Mouse (Mus musculus) ovary, adult 10 weeks (tissue): ENCODE data around the gene Dnase1. TPM values are rescaled to one million over a fixed set of nuclear protein-coding genes. Genes with fewer than 3 reads are reported as not detected.

Experiments
- polyA plus RNA-seq: library from polyadenylated mRNA; stranded (reverse); fragments of 350-450 nt; fragmentation: Illumina TruSeq; extraction: RNeasy Lipid Tissue Mini Kit (QIAGEN cat#74804); gene quantifications from one replicate; pipeline ENCODE4 v1.2.3, GENCODE M21; 2014

The Dnase1 gene
- not detected for polyA plus RNA-seq

GRCm38 (mm10) chr16:4036807-4037206 lies at the start of gene Dnase1:
TSS of gene Dnase1 (plus strand) at chr16:4036942.

GRCm38 (mm10) chr16:4003489-4004398 lies 33.0 kb upstream of the Dnase1 start, which contains the start of gene Slx4:
TSS of gene Slx4 (minus strand) at chr16:4003770.

GRCm38 (mm10) chr16:4077384-4078061 lies 40.8 kb downstream of the Dnase1 start, which contains the start of gene Trap1:
TSS of gene Trap1 (minus strand) at chr16:4077827.

Other genes with a start within 250 kb of the Dnase1 start
- gene Olfr15, start 206.1 kb upstream of the Dnase1 start, polyA plus RNA-seq = not detected
- 5.4 TPM for gene Zfp174, start 189.7 kb upstream of the Dnase1 start, polyA plus RNA-seq
- 116 TPM for gene Naa60, start 164.6 kb upstream of the Dnase1 start, polyA plus RNA-seq
- gene Zfp597, start 152.4 kb upstream of the Dnase1 start, polyA plus RNA-seq = 26.3 TPM
- gene Gm20695, start 152.3 kb upstream of the Dnase1 start, polyA plus RNA-seq = 2.8 TPM
- 1.3 TPM for gene 1700037C18Rik, start 128.3 kb upstream of the Dnase1 start, polyA plus RNA-seq
- gene Cluap1, start 128.1 kb upstream of the Dnase1 start, polyA plus RNA-seq = 27.3 TPM
- gene Nlrc3, start 60.3 kb upstream of the Dnase1 start, polyA plus RNA-seq = 0.37 TPM
- 13.3 TPM for gene Slx4, start 33.2 kb upstream of the Dnase1 start, polyA plus RNA-seq
- gene Trap1, start 40.9 kb downstream of the Dnase1 start, polyA plus RNA-seq = 39.5 TPM
- 23.4 TPM for gene Crebbp, start 177.1 kb downstream of the Dnase1 start, polyA plus RNA-seq